Mouse (Mus musculus): ENCODE results near the gene Klhl40. TPM values are rescaled to one million over a fixed set of nuclear protein-coding genes. Genes with fewer than 3 reads are reported as not detected.

Gene Klhl40
- 0.28 TPM in 1 of 2 replicates, not detected in the other for polyA plus RNA-seq (2016; fragmentation: Nextera tagmentation; extraction: Ambion mirVana)

DNA sequence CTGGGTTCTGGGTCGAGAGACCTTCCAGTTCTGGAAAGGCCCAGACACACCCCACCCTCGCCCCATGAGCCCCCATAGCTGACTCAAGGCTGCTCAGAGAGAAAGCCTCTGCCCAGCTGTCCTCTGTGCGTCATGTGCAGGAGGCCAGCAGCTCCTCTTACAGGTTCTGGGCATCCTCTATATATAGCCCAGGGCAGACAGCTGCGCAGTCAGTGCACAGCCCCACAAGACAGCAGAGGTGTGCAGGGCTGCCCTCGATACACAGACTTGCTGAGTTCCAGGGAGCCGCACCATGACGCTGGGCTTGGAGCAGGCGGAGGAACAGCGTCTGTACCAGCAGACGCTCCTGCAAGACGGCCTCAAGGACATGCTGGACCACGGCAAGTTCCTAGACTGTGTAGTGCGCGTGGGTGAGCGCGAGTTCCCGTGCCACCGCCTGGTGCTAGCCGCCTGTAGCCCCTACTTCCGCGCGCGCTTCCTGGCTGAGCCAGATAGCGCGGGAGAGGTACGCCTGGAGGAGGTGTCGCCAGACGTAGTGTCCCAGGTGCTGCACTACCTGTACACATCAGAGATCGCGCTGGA is at the start of gene Klhl40:
Klhl40 (plus strand) TSS at position 124 of the 582 bp plus-strand sequence.
- Histone ChIP-seq H3K36me3 (replicated peaks) (no peaks in the 10 kb centered on the region), H3K4me2 (peak within 1 kb of the TSS; percentile 57), H3K27ac (no peak within 1 kb of the TSS), H3K4me1 (peaks cover 9% of the 10 kb centered on the region), H3K4me3 (replicated peaks) (peak within 1 kb of the TSS; percentile 34), H3K9me3 (no peaks in the 10 kb centered on the region), H3K9ac (peak within 1 kb of the TSS; percentile 22; the same call in 1 of the 2 replicates), H3K27me3 (peaks cover 51% of the 10 kb centered on the region)
- 0 out of 2 replicates have a peak, but pooled peaks have one; percentile 44 for ATAC-seq (ENCODE audit: low FRiP score)
- WGBS = 22% methylated on average over 30 of the region's 30 CpGs

DNA sequence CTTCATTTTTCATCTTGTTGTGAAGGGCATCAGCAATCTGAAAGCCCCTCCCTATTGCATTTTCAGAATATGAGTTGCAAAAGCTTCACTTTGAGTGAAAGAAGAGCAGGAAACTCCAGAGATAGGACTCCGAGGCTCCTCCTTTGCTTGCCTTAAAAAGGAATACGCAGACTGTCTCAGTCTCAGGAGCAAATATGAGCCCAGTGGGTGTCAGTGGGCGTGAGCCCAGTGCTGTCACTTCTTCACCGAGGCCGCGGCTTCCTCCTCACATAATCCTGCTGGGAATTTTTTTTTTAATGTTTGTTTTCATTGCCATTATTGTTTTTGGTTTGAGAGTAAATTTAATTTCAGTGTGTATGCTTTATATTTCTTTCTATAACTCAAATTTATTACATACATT is 36.9 kb upstream of the Klhl40 start:
- Histone ChIP-seq H3K4me2 (no peak overlapping the region), H3K9ac (no peak overlapping the region), H3K4me3 (replicated peaks) (no peak overlapping the region), H3K36me3 (replicated peaks) (peaks cover 49% of the 10 kb centered on the region), H3K27ac (no peak overlapping the region), H3K27me3 (no peaks in the 10 kb centered on the region), H3K4me1 (no peaks in the 10 kb centered on the region), H3K9me3 (no peaks in the 10 kb centered on the region)
- WGBS = 92% methylated on average over 6 of the region's 6 CpGs
- no peak for ATAC-seq (ENCODE audit: low FRiP score)

DNA sequence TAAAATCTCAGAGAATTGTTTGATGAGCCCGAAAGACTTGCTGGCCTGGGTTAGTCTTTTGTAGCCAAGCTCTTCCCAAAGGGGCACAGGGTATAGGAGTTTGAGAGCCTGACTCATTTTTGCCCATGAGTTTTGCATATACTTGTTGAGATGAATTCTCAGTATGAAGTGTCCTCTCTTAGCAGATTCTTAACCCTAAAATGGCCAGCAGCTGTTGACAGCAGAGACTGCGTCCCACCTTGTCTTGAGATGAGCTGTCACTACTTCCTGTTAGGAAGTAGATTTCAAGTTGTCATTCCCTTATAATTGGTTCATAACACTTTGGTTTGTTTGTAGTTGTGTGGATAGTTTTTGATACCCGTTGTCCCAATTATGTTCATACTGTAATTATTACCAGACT is 36.2 kb upstream of the Klhl40 start:
- no peaks in the 10 kb centered on the region for H3K4me1 ChIP-seq
- no peaks in the 10 kb centered on the region for H3K9me3 ChIP-seq
- H3K4me3 ChIP-seq (replicated peaks) = no peak overlapping the region
- H3K27ac ChIP-seq = no peak overlapping the region
- H3K9ac ChIP-seq = no peak overlapping the region
- 95% methylated on average over 3 of the region's 3 CpGs for WGBS
- no peaks in the 10 kb centered on the region for H3K27me3 ChIP-seq
- H3K36me3 ChIP-seq (replicated peaks) = peaks cover 50% of the 10 kb centered on the region
- ATAC-seq (ENCODE audit: low FRiP score) = no peak
- no peak overlapping the region for H3K4me2 ChIP-seq

DNA sequence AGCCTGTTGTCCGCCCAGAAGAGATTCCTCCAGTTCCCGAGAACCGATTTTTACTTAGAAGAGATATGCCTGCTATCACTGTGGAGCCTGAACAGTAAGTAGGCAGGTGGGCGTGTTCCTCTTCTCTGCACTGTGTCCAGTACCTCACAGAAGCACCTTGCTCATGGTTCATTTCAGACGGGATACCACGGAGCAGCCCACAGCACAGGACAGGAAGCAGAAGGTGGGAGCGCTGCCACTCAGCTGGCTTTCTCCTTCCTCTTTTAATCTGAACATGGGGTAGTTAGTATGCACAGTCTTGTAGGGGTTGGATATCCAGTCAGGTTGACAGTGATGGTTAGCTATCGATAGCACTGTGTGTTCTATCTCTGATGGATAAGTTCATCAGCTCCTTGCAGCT is 33.4 kb upstream of the Klhl40 start:
- Histone ChIP-seq H3K4me3 (replicated peaks) (no peak overlapping the region), H3K36me3 (replicated peaks) (peaks cover 75% of the 10 kb centered on the region), H3K4me1 (no peaks in the 10 kb centered on the region), H3K9me3 (no peaks in the 10 kb centered on the region), H3K4me2 (no peak overlapping the region), H3K27me3 (no peaks in the 10 kb centered on the region), H3K9ac (no peak overlapping the region), H3K27ac (no peak overlapping the region)
- WGBS = 91% methylated on average over 8 of the region's 8 CpGs
- no peak for ATAC-seq (ENCODE audit: low FRiP score)

DNA sequence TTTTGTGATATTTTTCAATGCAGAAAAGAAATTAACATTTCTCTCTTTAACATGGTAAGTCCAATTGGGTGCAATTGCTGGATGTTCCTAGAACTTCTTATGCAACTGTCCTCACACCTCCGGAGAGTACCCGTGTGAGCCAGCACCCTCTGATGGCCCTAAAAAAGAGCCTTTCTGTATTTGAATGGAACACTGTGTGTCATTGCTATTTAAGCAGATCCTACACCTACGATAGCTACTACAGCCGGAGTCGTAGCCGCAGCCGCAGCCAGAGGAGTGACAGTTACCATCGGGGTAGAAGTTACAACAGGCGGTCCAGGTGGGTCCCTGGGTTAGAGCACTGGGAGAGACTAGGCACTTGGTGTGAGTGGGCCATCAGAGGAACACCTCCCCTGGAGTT is 24.6 kb upstream of the Klhl40 start:
- Histone ChIP-seq H3K9me3 (no peaks in the 10 kb centered on the region), H3K4me3 (replicated peaks) (no peak overlapping the region), H3K4me1 (peaks cover 4% of the 10 kb centered on the region), H3K9ac (no peak overlapping the region), H3K36me3 (replicated peaks) (peaks cover 87% of the 10 kb centered on the region), H3K4me2 (no peak overlapping the region), H3K27ac (no peak overlapping the region), H3K27me3 (no peaks in the 10 kb centered on the region)
- 96% methylated on average over 9 of the region's 9 CpGs for WGBS
- no peak for ATAC-seq (ENCODE audit: low FRiP score)

DNA sequence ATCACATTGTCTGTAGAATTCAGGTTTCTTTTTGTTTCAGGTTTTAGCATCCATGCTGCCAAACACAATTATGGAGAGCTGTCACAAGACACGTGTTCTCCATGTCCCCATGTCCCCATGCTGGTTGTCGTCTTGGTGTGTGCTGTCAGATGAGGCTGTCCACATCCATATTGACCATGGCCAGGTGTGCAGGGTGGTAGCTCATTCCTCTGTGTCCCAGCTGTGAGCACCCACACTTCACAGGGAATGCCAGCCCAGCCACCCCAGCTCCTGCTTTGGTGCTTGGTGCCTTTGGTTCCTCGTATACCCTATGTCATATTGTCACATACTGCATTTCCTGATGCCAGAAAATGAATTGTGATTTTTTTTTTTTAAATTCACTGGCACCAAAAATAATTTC is 22.8 kb upstream of the Klhl40 start:
- Histone ChIP-seq H3K36me3 (replicated peaks) (peaks cover 68% of the 10 kb centered on the region), H3K9me3 (no peaks in the 10 kb centered on the region), H3K27ac (no peak overlapping the region), H3K4me2 (no peak overlapping the region), H3K27me3 (no peaks in the 10 kb centered on the region), H3K9ac (no peak overlapping the region), H3K4me1 (peaks cover 19% of the 10 kb centered on the region), H3K4me3 (replicated peaks) (no peak overlapping the region)
- 88% methylated on average over 3 of the region's 3 CpGs for WGBS
- ATAC-seq (ENCODE audit: low FRiP score) = no peak

DNA sequence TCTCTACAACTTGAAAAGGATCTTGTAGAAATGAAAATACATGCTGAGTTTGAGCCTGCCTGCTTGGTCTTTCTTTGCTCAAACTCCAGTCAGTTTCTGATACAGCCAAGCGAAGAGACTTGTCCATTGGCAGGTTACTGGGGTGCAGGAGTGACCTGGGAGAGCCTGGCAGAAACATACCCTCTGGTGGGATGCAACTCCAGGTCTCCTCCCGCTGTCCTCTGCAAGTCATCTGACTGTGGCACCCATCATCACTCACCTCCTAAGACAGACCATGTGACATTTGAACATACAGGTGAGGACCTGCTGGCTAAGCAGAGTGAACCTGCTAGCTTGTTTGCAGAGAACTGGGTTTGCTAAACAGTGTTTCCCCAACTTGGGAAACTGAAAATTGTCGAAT is 20.6 kb upstream of the Klhl40 start:
- peaks cover 34% of the 10 kb centered on the region for H3K4me1 ChIP-seq
- ATAC-seq (ENCODE audit: low FRiP score) = no peak
- no peak overlapping the region for H3K27ac ChIP-seq
- H3K27me3 ChIP-seq = no peaks in the 10 kb centered on the region
- peaks cover 47% of the 10 kb centered on the region for H3K36me3 ChIP-seq (replicated peaks)
- H3K4me3 ChIP-seq (replicated peaks) = no peak overlapping the region
- H3K9ac ChIP-seq = no peak overlapping the region
- WGBS = 87% methylated on average over 3 of the region's 3 CpGs
- no peak overlapping the region for H3K4me2 ChIP-seq
- no peaks in the 10 kb centered on the region for H3K9me3 ChIP-seq

DNA sequence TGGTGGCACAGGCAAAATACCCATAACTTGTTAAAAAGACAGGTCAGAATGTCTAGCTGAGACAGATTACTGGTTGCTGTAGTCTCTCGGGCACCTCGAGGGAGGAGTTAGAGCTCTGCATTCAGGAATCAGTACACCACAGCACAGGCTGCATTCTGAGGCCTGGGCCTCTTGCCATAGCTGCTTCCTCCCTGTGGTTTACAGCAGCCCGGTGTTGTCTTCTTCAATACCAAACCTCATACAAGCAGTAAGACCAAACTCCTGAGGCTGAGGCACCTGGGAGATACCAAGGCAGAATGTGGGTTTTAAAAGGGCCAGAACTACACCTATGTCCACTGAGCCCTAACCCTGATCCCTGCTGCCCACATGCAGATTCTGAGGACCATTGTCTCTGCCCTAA is 20.0 kb upstream of the Klhl40 start:
- WGBS = 76% methylated on average over 3 of the region's 3 CpGs
- Histone ChIP-seq H3K4me2 (no peak overlapping the region), H3K4me1 (peaks cover 40% of the 10 kb centered on the region), H3K4me3 (replicated peaks) (no peak overlapping the region), H3K9ac (no peak overlapping the region), H3K27me3 (no peaks in the 10 kb centered on the region), H3K27ac (no peak overlapping the region), H3K9me3 (no peaks in the 10 kb centered on the region), H3K36me3 (replicated peaks) (peaks cover 42% of the 10 kb centered on the region)
- ATAC-seq (ENCODE audit: low FRiP score) = no peak

DNA sequence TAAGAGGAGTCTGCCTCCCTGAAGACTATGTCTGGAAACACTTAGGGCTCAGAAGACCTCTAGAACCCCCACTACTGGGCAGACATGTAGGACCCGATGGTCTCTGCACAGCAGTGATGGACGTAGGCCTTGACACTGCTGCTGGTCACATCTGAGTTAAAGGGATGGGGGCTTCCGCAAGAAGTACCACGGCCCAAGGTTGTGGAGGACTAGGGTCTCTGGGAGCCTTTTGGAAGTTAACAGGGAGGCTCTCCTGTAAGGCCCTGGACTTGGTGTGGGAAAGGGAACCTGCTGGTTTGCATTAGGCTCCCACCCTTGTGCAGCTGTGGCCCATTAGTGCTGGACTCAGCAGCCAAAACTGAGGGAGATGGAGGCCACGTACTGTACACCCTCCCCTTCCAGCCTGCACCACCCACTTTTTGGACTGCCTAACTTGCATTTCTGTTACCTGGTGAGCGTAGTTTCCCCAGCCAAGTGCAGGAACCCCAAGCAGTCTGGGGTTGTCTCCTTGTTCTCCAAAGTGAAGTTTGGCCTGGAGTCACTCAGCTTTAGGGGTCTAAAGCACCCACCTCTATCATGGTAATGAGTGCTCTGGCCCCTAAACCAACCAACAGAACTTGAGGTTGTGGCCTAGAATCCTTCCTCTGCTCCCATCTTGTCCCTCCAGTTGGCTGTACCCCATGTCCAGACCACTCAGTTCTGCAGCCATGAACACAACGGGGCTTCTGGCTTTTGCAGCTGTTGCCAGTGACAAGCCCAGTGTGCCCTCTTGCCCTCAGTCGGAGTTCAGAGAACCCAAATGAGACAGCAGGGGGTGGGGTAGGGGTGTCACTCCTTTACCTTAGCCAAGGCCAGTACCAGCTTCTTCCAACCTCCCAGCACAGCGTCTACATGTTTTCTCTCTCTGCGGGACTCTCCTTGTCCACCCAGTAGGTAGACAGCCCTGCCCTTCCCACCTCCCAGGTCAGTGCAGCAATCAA is 19.3 kb upstream of the Klhl40 start:
- no peaks in the 10 kb centered on the region for H3K27me3 ChIP-seq
- no peak for ATAC-seq (ENCODE audit: low FRiP score)
- H3K27ac ChIP-seq = no peak overlapping the region
- H3K9me3 ChIP-seq = no peaks in the 10 kb centered on the region
- 0 out of 2 replicates have a peak overlapping the region, but pooled peaks have one; percentile 94 for H3K9ac ChIP-seq
- 55% methylated on average over 10 of the region's 10 CpGs for WGBS
- peak overlapping the region; percentile 84 for H3K4me3 ChIP-seq (replicated peaks)
- H3K36me3 ChIP-seq (replicated peaks) = peaks cover 43% of the 10 kb centered on the region
- peak overlapping the region; percentile 97 for H3K4me2 ChIP-seq
- H3K4me1 ChIP-seq = peaks cover 40% of the 10 kb centered on the region

DNA sequence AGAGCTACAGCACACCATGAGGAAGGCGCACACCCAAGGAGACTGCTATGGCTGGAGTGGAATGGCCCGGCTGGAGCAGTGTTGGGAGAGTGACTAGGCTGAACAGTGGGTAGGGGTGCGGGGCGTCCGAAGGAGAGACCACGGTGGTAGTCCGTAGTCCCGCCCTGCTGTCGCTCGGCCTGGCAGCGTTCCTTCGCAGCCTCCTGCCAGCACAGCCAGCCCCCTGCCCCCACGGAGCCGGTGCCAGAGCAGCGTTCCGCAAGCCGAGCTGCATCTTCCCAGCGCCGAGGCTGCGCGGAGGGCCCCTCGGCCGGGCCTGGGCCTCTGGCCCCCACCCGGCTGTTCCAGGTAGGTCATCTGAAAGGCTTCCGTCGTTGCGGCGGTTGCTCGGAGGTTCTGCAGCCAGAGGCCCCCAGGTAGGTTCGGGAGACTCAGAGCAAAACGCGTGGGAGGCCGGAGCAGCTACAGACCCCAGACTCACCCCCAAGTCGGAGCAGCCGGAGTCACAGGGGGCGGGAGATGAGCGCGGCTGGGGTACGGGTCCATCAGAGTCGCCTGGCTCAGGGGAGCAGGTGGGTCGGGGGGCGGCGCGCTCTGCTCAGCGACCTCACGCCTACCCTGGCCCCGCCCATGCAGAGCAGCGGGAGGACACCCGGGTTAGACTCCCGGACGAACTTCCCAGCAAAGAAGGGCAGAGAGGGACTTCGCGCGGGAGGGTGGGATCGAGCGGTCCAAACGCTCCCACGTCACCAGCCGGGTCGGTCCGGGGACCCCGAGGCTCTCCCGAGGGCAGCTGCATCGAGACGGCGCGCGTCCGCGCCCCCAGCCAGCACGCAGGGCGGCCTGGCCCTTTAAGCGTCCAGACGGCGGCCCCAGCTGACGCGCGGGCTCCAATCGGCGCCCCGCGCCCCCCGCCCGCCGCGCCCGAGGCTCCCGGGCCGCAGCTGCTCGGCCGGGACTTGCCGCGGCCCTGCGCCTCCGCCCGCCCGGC is 18.0 kb upstream of the Klhl40 start, which contains the start of gene Zfp651:
Zfp651 (plus strand) TSS at position 240 of the 991 bp plus-strand sequence.
- peaks cover 40% of the 10 kb centered on the region for H3K4me1 ChIP-seq
- H3K9ac ChIP-seq = peak within 1 kb of the TSS; percentile 94
- H3K36me3 ChIP-seq (replicated peaks) = peaks cover 44% of the 10 kb centered on the region
- peak within 1 kb of the TSS; percentile 94 for H3K27ac ChIP-seq
- no peaks in the 10 kb centered on the region for H3K9me3 ChIP-seq
- WGBS = under 1% methylated on average over 75 of the region's 97 CpGs
- ATAC-seq (ENCODE audit: low FRiP score) = peak; percentile 88
- H3K4me3 ChIP-seq (replicated peaks) = peak within 1 kb of the TSS; percentile 84
- H3K4me2 ChIP-seq = peak within 1 kb of the TSS; percentile 97
- H3K27me3 ChIP-seq = no peaks in the 10 kb centered on the region

DNA sequence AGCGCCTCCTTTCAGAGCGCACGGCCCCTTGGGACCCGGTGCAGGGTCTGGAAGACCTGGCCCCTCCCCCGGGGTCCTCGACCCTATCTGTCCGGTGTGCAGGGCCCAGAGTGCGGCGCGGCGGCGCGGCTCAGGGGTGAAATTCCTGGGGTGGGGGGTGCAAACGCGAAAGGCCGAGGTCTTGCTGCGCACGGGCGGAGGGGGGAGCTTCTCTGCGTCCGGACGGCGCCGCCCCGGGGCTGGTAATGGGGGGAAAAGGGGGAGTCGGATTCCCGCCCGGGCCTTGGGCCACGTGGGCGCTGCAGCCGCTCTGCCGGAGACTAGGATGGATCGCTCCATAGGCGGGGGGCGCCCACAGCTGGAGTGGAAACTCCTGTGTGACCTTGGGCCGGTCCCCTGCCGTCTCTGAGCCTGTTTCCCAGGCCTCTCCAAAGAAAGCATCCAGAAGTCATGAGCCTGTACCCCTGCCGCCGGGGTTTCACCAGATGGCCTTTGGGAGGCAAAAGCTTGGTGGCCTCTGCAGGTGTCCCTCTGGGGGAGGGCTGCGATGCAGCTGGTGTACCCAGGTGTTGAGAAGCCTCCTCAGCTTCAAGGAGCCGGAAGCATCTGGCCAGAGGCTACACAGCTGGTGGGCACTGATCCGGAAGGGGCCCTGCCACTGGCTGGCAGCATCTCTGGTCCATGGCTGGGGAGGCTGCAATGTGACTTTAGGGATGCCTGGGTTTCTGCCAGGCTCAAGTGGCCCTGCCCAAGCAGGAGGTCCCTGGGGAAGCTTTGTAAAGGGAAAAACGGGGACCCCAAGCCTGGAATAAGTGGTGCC is 16.9 kb upstream of the Klhl40 start:
- peak overlapping the region; percentile 84 for H3K4me3 ChIP-seq (replicated peaks)
- peak; percentile 58 for ATAC-seq (ENCODE audit: low FRiP score)
- no peaks in the 10 kb centered on the region for H3K9me3 ChIP-seq
- no peaks in the 10 kb centered on the region for H3K27me3 ChIP-seq
- peak overlapping the region; percentile 97 for H3K4me2 ChIP-seq
- H3K9ac ChIP-seq = peak overlapping the region; percentile 94
- 2% methylated on average over 43 of the region's 43 CpGs for WGBS
- H3K36me3 ChIP-seq (replicated peaks) = peaks cover 44% of the 10 kb centered on the region
- peak overlapping the region; percentile 94 for H3K27ac ChIP-seq
- peaks cover 40% of the 10 kb centered on the region for H3K4me1 ChIP-seq
